Mouse (Mus musculus): ENCODE data around the gene Hsd17b13.

DNA sequence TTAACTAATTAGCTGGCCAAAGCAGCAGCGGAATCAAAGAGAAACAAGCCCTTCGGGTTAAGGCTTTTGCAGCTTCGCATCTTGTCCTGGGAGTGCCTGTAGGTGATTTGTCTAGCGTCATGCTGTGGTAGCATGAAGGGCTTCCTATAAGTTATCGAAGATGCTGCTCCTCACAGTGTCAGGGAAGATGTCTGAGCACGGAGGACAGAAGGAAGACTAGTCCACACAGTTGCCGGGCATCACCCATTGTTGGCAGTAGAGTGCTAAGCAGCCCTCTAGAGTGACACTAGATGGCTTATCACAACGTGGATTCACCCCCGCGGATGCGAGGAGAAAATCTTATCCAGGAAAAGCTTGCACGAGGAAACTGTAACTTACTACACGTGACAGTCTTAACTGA is 4.4 kb downstream of the Hsd17b13 start:
- no peak for TF ChIP-seq CTCF (IDR thresholded peaks at IDR 0.05; ENCODE audit: borderline replicate concordance, insufficient read depth, low read depth, low read length)
- TF ChIP-seq POLR2A (IDR thresholded peaks at IDR 0.05; ENCODE audit: borderline replicate concordance, insufficient read depth, low read length): no peak

Measured in cerebellum, adult 2 months (tissue).